Mouse (Mus musculus): ENCODE results near the gene Scaf4.

DNA sequence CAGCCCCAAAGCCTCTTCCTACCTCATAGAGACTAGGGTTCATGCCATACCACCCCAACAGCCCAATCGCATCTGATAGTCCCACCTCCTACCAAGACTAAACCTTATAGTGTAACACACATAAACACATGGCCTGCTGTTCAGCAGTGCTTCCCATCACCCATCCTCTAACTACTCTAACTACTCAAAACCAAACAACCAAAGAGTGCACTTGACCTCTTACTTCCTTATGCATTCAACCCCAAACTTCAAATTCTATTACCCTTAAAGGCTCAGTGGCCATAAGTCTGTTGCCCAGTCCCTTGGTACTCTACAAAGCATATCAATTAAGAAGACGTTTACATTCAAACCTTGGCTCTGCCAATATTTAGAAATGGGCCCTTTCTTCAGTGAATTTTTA, 3.8 kb downstream of the Scaf4 start:
- TF ChIP-seq CTCF (IDR thresholded peaks at IDR 0.05; ENCODE audit: low read depth) (no peak), EP300 (IDR thresholded peaks at IDR 0.05; ENCODE audit: low read depth) (no peak)
